Mouse (Mus musculus) megakaryocyte-erythroid progenitor cell, adult 5-6 weeks (primary cell): ENCODE results near the gene Cerk. TPM values are rescaled to one million over a fixed set of nuclear protein-coding genes. Genes with fewer than 3 reads are reported as not detected.
"Not testable (repeated sequence)": the region's sequence is repeated elsewhere in the genome, so short reads cannot be mapped to it uniquely, and the experiment has no call there.

Source experiments
- ATAC-seq: replicated peaks from 2 replicates; pipeline ENCODE4 v1.8.0; 2016; ENCODE audit warnings: mild to moderate bottlenecking, inconsistent platforms; ENCODE audit not compliant: severe bottlenecking, poor library complexity, low FRiP score, low TSS enrichment
- total RNA-seq, 2 experiments: library from RNA; stranded (forward) in 1 of 2; stranded (reverse) in 1 of 2; fragments of 200-1000, 215-1000 nt in 1 of 2; fragments of >200 nt in 1 of 2; fragmentation: Nextera tagmentation in 1 of 2; gene quantifications; 2 replicates each; pipeline ENCODE4 v1.2.3; 2014 to 2017

Cerk gene
- total RNA-seq, 2 experiments from 2014 or later: 3.5 to 7.1 TPM

DNA sequence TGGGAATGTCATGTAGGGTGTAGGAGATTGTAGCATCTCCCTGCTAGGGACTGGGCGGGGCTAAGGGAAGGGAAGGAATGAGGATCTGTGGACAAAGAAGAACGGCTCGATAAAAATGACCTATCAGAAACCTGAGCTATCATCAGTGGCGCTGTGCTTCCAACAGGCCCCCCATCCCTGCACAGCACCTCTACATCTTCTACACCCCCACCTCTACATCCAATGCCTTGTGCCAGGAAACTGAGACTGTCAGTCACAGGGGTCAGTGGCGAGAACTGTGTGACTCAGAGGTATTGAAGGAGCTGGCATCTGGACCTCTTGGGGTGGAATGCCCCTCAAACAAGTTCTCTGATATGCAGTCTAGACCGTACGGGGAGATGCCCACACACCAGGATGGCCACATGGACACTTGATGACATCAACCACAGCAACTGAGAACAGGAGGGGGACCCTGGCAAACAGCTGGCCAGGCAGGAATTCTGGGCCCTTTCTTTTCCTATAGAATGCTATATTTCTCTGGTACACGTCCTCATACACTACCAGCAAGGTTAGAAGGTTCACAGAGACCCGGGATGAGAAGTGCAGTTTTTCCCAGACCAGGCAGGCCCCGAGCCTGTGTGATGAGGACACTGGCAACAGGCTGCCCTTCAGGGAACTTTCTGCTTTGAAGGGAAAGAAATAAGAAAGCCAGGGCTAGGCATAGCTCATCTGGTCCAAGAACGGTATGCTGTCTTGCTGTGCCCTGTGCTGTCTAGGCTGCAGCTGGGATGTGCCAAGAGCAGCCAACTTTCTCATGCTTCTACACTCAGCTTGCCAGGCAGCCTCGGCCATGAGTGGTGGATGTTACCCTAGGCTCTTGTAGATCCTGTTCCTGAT, 16.8 kb downstream of the Cerk start:
- ATAC-seq: no peak

DNA sequence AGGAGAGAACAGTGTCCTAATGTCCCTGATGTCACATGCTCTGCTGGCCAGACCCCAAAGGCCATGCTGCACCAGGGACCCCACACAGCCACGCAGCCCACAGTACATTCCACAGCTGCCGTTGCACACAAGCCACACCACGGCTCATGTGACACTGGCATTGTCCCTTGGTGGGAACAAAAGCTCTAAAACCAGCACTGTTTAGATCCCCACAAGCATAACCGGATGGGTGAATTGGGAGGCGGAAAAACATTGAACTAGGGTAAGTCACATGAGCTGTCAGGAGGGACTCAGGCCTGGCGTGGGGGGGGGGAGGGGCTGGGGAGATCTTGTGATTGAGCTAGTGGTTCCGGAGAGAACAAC, 17.5 kb downstream of the Cerk start:
- ATAC-seq: no peak

DNA sequence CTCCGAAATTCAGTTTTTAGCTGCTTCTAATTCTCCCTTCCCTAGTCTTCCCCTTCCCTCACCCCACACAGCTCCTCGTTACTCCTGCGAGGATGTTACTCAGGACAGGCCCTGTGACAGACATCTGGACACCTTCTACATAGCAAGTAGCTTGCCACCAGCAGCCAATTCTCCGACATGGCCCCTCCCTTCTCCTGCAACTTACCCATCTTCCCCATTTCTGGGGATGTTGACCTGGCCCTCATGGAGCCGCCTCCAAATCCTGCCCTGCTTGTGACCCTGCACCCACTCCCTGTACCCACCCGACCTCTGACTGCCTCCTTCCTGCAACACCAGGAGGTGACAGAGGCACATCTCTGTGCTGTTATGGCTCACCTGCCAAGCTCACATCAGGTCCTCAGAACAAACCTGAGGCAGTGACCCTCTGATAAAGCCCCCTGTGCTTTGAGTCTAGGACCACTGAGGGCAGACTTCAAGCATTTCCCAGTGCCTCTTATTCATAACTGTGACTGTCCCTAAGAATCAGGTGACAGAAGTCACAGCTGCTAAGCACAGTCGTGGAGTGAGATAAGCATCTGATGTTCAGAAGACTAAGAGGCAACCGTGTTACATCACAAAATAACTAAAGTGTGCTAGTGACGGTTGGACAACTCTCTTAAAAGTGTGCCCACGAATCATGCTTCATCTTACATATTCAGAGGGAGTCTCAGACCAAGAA, 18.0 kb downstream of the Cerk start:
- ATAC-seq: no peak

GRCm38 (mm10) chr15:86167032-86167655, 18.8 kb downstream of the Cerk start:
- ATAC-seq: no peak

- ATAC-seq: no peak
These were observed 19.9 kb downstream of the Cerk start for GRCm38 (mm10) chr15:86165811-86166590.

- no peak for ATAC-seq
These were observed 21.1 kb downstream of the Cerk start for GRCm38 (mm10) chr15:86164718-86165345.

GRCm38 (mm10) chr15:86161800-86162199, 24.1 kb downstream of the Cerk start:
- ATAC-seq: not testable (repeated sequence)

DNA sequence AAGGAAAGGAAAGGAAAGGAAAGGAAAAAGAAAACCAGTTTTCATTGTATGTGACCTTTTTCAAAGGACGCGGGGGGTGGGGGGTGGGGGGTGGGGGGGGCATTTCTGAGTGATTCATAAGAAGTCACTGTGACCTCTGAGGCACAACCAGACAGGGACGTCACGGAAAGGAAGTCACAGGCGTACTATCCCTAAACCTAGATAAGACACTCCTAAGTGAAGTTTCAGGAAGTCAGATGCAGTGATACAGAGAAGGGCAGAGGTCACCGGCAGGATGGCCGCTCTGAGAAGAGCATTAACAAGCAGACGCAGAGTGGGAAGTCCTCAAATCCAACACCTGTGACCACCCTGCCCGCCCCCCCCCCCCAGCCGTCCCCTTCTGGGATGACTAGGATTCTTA, 25.0 kb downstream of the Cerk start:
- no peak for ATAC-seq

DNA sequence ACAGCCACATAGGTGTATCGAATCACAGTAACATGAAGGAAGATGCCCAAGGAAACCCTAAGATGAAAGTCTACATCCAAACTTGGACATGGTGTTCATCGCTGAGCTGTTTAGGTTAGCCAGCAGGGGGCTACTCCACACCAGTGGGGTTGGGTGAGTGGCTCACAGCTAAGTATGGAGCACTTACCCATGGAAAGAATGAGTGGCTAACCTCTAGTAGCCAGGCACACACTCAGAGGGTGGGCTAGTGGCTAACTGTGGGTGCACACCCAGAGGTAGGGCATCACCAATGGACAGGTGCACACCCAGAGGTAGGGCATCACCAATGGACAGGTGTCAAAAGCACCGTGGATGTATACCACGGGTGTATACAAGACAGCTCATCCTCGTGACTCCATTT, 26.2 kb downstream of the Cerk start:
- peak; percentile 14; the same call in 1 of the 2 replicates for ATAC-seq

DNA sequence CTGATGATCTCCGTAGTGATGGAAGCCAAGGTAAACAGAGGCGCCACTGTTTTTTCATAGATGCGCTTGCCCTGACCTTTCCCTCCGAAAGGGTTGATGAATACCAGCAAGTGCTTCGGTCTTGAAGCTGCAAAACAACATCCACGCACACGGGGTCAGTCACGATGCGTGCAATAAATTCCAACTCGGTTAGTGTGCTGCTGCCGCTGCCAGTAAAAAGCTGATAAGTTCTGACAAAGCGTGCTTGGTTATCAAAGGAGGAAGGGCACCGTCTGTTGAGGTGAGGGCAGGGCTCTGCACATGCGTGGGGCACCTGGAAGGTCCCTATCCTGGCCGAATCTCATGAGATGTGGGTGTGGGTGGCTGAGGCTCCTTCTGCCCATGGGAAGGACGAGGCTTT, 26.8 kb downstream of the Cerk start:
- ATAC-seq: peak; percentile 61

- ATAC-seq: no peak
These were observed 29.4 kb downstream of the Cerk start for GRCm38 (mm10) chr15:86156492-86156891.

DNA sequence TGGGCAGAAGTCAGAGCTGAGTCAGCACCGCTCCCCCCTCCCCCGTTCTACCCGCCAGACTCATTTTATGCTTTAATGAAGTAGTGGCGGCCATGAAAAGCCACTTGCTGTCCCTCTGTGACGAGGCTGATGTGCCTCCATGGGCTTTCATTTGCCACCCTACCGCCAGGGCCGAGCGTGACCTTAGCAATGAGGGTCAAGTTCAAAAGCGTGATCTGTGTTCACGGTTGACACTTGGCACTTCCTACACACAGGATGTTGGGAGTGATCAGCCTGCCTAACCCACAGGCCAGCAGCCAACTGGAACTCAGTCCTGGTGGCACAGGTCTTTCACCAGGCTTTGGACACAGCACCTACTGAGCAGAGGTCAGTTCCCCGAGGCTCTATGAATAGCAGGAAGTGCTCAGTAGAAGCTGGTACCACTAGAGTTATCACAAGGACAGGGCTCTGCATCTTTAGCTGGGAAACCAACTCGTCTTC, 32.4 kb downstream of the Cerk start:
- ATAC-seq: no peak

- ATAC-seq: no peak
These were observed 35.3 kb downstream of the Cerk start for GRCm38 (mm10) chr15:86150593-86150992.

GRCm38 (mm10) chr15:86146922-86147321, 39.0 kb downstream of the Cerk start:
- ATAC-seq: no peak

DNA sequence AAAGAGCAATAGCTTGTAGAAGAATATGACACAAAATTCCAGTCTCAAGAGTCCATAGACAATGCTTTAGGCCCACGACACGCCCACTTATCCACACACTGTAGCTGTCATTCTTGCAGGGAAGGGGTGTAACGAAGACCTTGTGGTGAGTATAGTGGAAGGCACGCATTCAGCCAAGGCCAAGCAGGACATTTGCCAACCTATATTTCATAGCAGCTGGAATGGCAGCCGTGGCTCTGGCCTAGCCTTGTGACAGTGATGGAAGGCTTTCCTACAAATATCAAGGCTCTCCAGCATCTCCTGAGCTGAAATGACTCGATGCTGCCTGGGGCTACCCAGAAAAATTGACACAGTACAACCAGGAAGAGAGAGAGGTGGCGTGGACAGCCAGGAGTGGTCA, 40.9 kb downstream of the Cerk start:
- no peak for ATAC-seq

GRCm38 (mm10) chr15:86144577-86144976, 41.4 kb downstream of the Cerk start:
- ATAC-seq: no peak

DNA sequence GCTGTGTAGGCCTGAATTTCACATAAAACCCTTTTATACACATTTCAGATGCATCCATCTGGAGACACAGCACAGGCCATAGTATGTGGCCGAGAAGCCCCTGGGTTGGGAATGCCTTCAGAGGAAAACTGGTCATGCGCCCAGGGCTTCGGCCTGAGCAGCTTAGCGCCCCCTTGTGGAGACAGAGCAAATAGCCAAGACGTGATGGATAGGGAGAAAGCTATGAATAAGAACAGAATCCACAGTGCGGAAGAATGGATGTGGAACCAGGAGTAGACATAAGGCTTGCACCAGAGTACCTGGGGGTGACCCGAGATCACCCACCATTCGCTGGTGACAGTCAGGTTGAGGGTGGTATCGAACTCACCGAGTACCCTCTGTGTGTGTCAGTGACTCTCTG, 45.6 kb downstream of the Cerk start:
- 0 out of 2 replicates have a peak, but pooled peaks have one; percentile 28 for ATAC-seq

DNA sequence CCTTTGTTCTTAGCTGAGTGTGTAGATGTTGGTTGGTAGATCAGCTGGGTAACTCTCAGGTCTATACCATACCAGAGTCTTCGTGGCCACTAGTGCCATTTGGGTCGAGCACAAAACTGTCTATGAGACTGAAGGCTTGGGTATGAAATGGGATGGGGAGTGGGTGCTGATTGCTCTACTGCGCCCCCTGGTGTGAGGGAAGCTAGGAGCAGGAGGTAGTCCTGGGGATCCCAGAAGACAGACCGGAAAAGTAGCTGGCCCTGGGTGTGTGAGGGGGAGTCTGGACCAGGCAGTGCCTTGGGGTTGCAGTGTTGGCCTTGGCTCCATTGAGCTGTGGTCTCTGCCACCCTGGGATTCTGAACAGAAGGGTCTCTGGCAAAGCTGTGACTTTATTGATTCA, 48.3 kb downstream of the Cerk start:
- 0 out of 2 replicates have a peak, but pooled peaks have one; percentile 13 for ATAC-seq
